Mouse (Mus musculus): ENCODE measurements at regions not wholly inside any gene's neighbourhood (a gene's known extent, or its start where the extent isn't known, plus 50 kb on each side); places are given as distances from the start of the nearest gene placed in this dataset.

- Histone ChIP-seq H3K4me1 (ENCODE audit: control insufficient read depth in 1 of 2, insufficient read depth in 2 of 2, low read length in 2 of 2) (no peaks in the 10 kb centered on the region), H3K27ac (ENCODE audit: control insufficient read depth, low read depth, low read length) (no peak overlapping the region), H3K79me2 (ENCODE audit: control insufficient read depth, insufficient read depth, low read length, poor library complexity) (no peaks in the 10 kb centered on the region), H3K4me3 (ENCODE audit: control insufficient read depth in 1 of 2, insufficient read depth in 1 of 2, low read depth in 2 of 2, low read length in 2 of 2) (no peak overlapping the region), H3K9me3 (replicated peaks; ENCODE audit: insufficient read depth, low read length) (no peaks in the 10 kb centered on the region), H3K27me3 (ENCODE audit: control insufficient read depth in 1 of 2, insufficient read depth in 2 of 2, low read length in 2 of 2) (no peaks in the 10 kb centered on the region), H3K9ac (ENCODE audit: control insufficient read depth, low read depth, low read length, poor library complexity, severe bottlenecking) (no peak overlapping the region), H3K36me3 (ENCODE audit: control insufficient read depth in 1 of 2, insufficient read depth in 2 of 2, low read length in 2 of 2) (no peaks in the 10 kb centered on the region)
- no peak for DNase-seq (ENCODE audit: low read depth, low spot score)
- no peak for TF ChIP-seq RAD21 (IDR thresholded peaks at IDR 0.05; ENCODE audit: low read depth, low read length)
Measured at GRCm38 (mm10) chr6:93433446-93433845, 490.2 kb upstream of the Adamts9 start.

GRCm38 (mm10) chr6:93426141-93426540, 482.8 kb upstream of the Adamts9 start:
- Histone ChIP-seq H3K79me2 (ENCODE audit: control insufficient read depth, insufficient read depth, low read length, poor library complexity) (no peaks in the 10 kb centered on the region), H3K27me3 (ENCODE audit: control insufficient read depth in 1 of 2, insufficient read depth in 2 of 2, low read length in 2 of 2) (no peaks in the 10 kb centered on the region), H3K9me3 (replicated peaks; ENCODE audit: insufficient read depth, low read length) (no peaks in the 10 kb centered on the region), H3K4me1 (ENCODE audit: control insufficient read depth in 1 of 2, insufficient read depth in 2 of 2, low read length in 2 of 2) (no peaks in the 10 kb centered on the region), H3K4me3 (ENCODE audit: control insufficient read depth in 1 of 2, insufficient read depth in 1 of 2, low read depth in 2 of 2, low read length in 2 of 2) (no peak overlapping the region), H3K36me3 (ENCODE audit: control insufficient read depth in 1 of 2, insufficient read depth in 2 of 2, low read length in 2 of 2) (no peaks in the 10 kb centered on the region), H3K27ac (ENCODE audit: control insufficient read depth, low read depth, low read length) (no peak overlapping the region), H3K9ac (ENCODE audit: control insufficient read depth, low read depth, low read length, poor library complexity, severe bottlenecking) (no peak overlapping the region)
- TF ChIP-seq GATA1 (IDR thresholded peaks at IDR 0.05; ENCODE audit: low read depth, low read length) (no peak), ELF1 (IDR thresholded peaks at IDR 0.05; ENCODE audit: low read depth, low read length) (no peak), KAT2A (conservative IDR thresholded peaks at IDR 0.05; ENCODE audit: low read depth, low read length) (no peak), MYB (IDR thresholded peaks at IDR 0.05; ENCODE audit: low read depth, low read length) (no peak), BHLHE40 (IDR thresholded peaks at IDR 0.05; ENCODE audit: borderline replicate concordance, low read depth, low read length) (no peak), POLR2A (IDR thresholded peaks at IDR 0.05; ENCODE audit: control insufficient read depth in 1 of 2, insufficient read depth in 1 of 2, low read depth in 1 of 2, low read length in 2 of 2, poor library complexity in 1 of 2) (no peak), TAL1 (IDR thresholded peaks at IDR 0.05; ENCODE audit: low read length) (no peak), NELFE (IDR thresholded peaks at IDR 0.05; ENCODE audit: low read depth, low read length) (no peak), ZMIZ1 (IDR thresholded peaks at IDR 0.05; ENCODE audit: low read depth, low read length) (no peak), ETS1 (IDR thresholded peaks at IDR 0.05; ENCODE audit: low read depth, low read length) (no peak), MEF2A (IDR thresholded peaks at IDR 0.05; ENCODE audit: extremely low read depth, insufficient replicate concordance, low read depth, low read length, poor library complexity, severe bottlenecking) (no peak), ZKSCAN1 (IDR thresholded peaks at IDR 0.05; ENCODE audit: low read depth, low read length) (no peak), USF2 (IDR thresholded peaks at IDR 0.05; ENCODE audit: borderline replicate concordance in 1 of 2, insufficient read depth in 1 of 2, low read depth in 1 of 2, low read length in 2 of 2) (no peak), CHD2 (IDR thresholded peaks at IDR 0.05; ENCODE audit: low read length) (no peak), HCFC1 (IDR thresholded peaks at IDR 0.05; ENCODE audit: low read depth, low read length) (no peak), SIN3A (IDR thresholded peaks at IDR 0.05; ENCODE audit: low read length) (no peak), E2F4 (IDR thresholded peaks at IDR 0.05; ENCODE audit: borderline replicate concordance, low read depth, low read length) (no peak)
- no peak for DNase-seq (ENCODE audit: low read depth, low spot score)
